Mouse (Mus musculus) spleen, postnatal 10 days (tissue): ENCODE results near the gene Cdkal1.

ENCODE experiments used
- DNase-seq, 2 experiments: peaks; one replicate each; pipeline ENCODE4 v3.0.0; 2021 to 2022; ENCODE audit warnings: low spot score in 2 of 2

Cdkal1 gene

GRCm38 (mm10) chr13:29767587-29767986 is 87.9 kb downstream of the Cdkal1 start:
- no peak for DNase-seq

GRCm38 (mm10) chr13:29766377-29766776 is 89.1 kb downstream of the Cdkal1 start:
- DNase-seq: no peak

- DNase-seq: no peak
Measured at GRCm38 (mm10) chr13:29765296-29765695, 90.2 kb downstream of the Cdkal1 start.

- DNase-seq: no peak
Measured at GRCm38 (mm10) chr13:29759691-29760467, 95.6 kb downstream of the Cdkal1 start.

- no peak for DNase-seq
Measured at GRCm38 (mm10) chr13:29756052-29756451, 99.4 kb downstream of the Cdkal1 start.

GRCm38 (mm10) chr13:29753254-29753653 is 102.2 kb downstream of the Cdkal1 start:
- DNase-seq: no peak

- no peak for DNase-seq
Measured at GRCm38 (mm10) chr13:29752061-29752460, 103.4 kb downstream of the Cdkal1 start.

- DNase-seq: no peak
Measured at GRCm38 (mm10) chr13:29751201-29751600, 104.3 kb downstream of the Cdkal1 start.

- no peak for DNase-seq
Measured at GRCm38 (mm10) chr13:29747347-29747647, 108.2 kb downstream of the Cdkal1 start.

GRCm38 (mm10) chr13:29746501-29747346 is 108.8 kb downstream of the Cdkal1 start:
- no peak for DNase-seq

- no peak for DNase-seq
Measured at GRCm38 (mm10) chr13:29745073-29745472, 110.4 kb downstream of the Cdkal1 start.

- DNase-seq: peak in 1 of 2 experiments; percentile 42
Measured at GRCm38 (mm10) chr13:29744188-29744587, 111.3 kb downstream of the Cdkal1 start.

GRCm38 (mm10) chr13:29743761-29744160 is 111.7 kb downstream of the Cdkal1 start:
- DNase-seq: no peak

GRCm38 (mm10) chr13:29737675-29738461 is 117.6 kb downstream of the Cdkal1 start:
- no peak for DNase-seq

- no peak for DNase-seq
Measured at GRCm38 (mm10) chr13:29734496-29734895, 121.0 kb downstream of the Cdkal1 start.

GRCm38 (mm10) chr13:29726154-29726825 is 129.2 kb downstream of the Cdkal1 start:
- no peak for DNase-seq

GRCm38 (mm10) chr13:29724855-29725254 is 130.6 kb downstream of the Cdkal1 start:
- no peak for DNase-seq

GRCm38 (mm10) chr13:29723150-29723549 is 132.3 kb downstream of the Cdkal1 start:
- DNase-seq: no peak

GRCm38 (mm10) chr13:29721206-29721605 is 134.3 kb downstream of the Cdkal1 start:
- DNase-seq: no peak

GRCm38 (mm10) chr13:29716550-29716949 is 138.9 kb downstream of the Cdkal1 start:
- DNase-seq: no peak

- DNase-seq: no peak
Measured at GRCm38 (mm10) chr13:29715241-29715841, 140.1 kb downstream of the Cdkal1 start.
